Mouse (Mus musculus) forebrain, postnatal 0 days (tissue): Measurements from ENCODE around the gene Cep57. TPM values are rescaled to one million over a fixed set of nuclear protein-coding genes. Genes with fewer than 3 reads are reported as not detected.
"Not testable (repeated sequence)": the region's sequence is repeated elsewhere in the genome, so short reads cannot be mapped to it uniquely, and the experiment has no call there.

Source experiments
- ATAC-seq: fragments of 200-750 bp; cut with Nextera tagmentation; 2 replicates; pipeline ENCODE4 v1.8.0; 2017; ENCODE audit warnings: mild to moderate bottlenecking, moderate library complexity
- DNase-seq: peaks from one replicate; pipeline ENCODE4 v3.0.0-alpha.2; 2015
- H3K27ac ChIP-seq: fragments of 300-500 bp; sonication (generic); 2 replicates; pipeline ENCODE4 v1.5.1; 2014; ENCODE audit warnings: low read depth, mild to moderate bottlenecking, antibody characterized with exemption, low read length, moderate library complexity, mixed read lengths
- H3K27me3 ChIP-seq: fragments of 300-500 bp; sonication (generic); 2 replicates; pipeline ENCODE4 v1.6.1; 2014; ENCODE audit warnings: mild to moderate bottlenecking, low read length, mixed read lengths; ENCODE audit not compliant: insufficient read depth
- H3K36me3 ChIP-seq: fragments of 300-500 bp; sonication (generic); 2 replicates; pipeline ENCODE4 v1.6.1; 2014; ENCODE audit warnings: mild to moderate bottlenecking, moderate library complexity; ENCODE audit not compliant: insufficient read depth
- H3K4me1 ChIP-seq: fragments of 300-500 bp; sonication (generic); 2 replicates; pipeline ENCODE4 v1.6.1; 2014; ENCODE audit warnings: antibody characterized with exemption; ENCODE audit not compliant: insufficient read depth
- H3K4me2 ChIP-seq: fragments of 300-500 bp; sonication (generic); 2 replicates; pipeline ENCODE4 v1.6.1; 2014; ENCODE audit warnings: low read depth, mild to moderate bottlenecking, moderate library complexity
- H3K4me3 ChIP-seq: fragments of 300-500 bp; sonication (generic); 2 replicates; pipeline ENCODE4 v1.5.1; 2014; ENCODE audit warnings: low read depth, low read length, mixed read lengths
- H3K9ac ChIP-seq: fragments of 300-500 bp; sonication (generic); 2 replicates; pipeline ENCODE4 v1.6.1; 2014; ENCODE audit warnings: mild to moderate bottlenecking
- H3K9me3 ChIP-seq: fragments of 300-500 bp; sonication (generic); 2 replicates; pipeline ENCODE4 v1.6.1; 2016; ENCODE audit warnings: low read length
- CTCF ChIP-seq: sonication (generic); IDR thresholded peaks from 2 replicates; pipeline ENCODE4 v1.5.1; 2016; ENCODE audit warnings: antibody characterized with exemption, control low read depth, low read depth
- WGBS: fragments of 180-500 bp; shearing (Covaris S2); extraction: QIAGEN DNeasy Blood & Tissue Kit; methylation state at CpG from one replicate; pipeline ENCODE4 v1.1.7; 2014; 5-methylcytosine and 5-hydroxymethylcytosine counted together
- polyA plus RNA-seq: library from polyadenylated mRNA; unstranded; fragments of >200 nt; fragmentation: Nextera tagmentation; extraction: Ambion mirVana; gene quantifications from 2 replicates; pipeline ENCODE4 v1.2.1, GENCODE M21; 2015
- total RNA-seq: library from RNA; depleted of rRNA; stranded (reverse); fragments of >200 nt; gene quantifications from 2 replicates; pipeline ENCODE4 v1.2.3, GENCODE M21; 2014

Cep57 gene
- total and polyA plus RNA-seq, 2 experiments from 2014 or later, result 33.2 to 40.8 TPM

- Histone ChIP-seq H3K36me3 (peaks cover 47% of the 10 kb centered on the region), H3K4me2 (no peak overlapping the region)
- TF ChIP-seq CTCF, result no peak
Measured at GRCm38 (mm10) chr9:13804480-13804879, 22.4 kb downstream of the Cep57 start.

GRCm38 (mm10) chr9:13794756-13795155, 32.2 kb downstream of the Cep57 start:
- 95% methylated on average over 2 of the region's 2 CpGs for WGBS
- DNase-seq, result no peak
- no peak overlapping the region for H3K27ac ChIP-seq
- H3K9me3 ChIP-seq, result no peaks in the 10 kb centered on the region
- H3K4me1 ChIP-seq, result no peaks in the 10 kb centered on the region
- ATAC-seq, result no peak
- H3K4me2 ChIP-seq, result no peak overlapping the region
- H3K36me3 ChIP-seq, result peaks cover 34% of the 10 kb centered on the region
- no peak overlapping the region for H3K9ac ChIP-seq
- H3K4me3 ChIP-seq, result no peak overlapping the region
- TF ChIP-seq CTCF, result no peak
- no peaks in the 10 kb centered on the region for H3K27me3 ChIP-seq

More at GRCm38 (mm10) chr9:13804480-13804879, 22.4 kb downstream of the Cep57 start:
- Histone ChIP-seq H3K27ac (no peak overlapping the region), H3K9ac (no peak overlapping the region), H3K27me3 (no peaks in the 10 kb centered on the region), H3K9me3 (no peaks in the 10 kb centered on the region), H3K4me3 (no peak overlapping the region), H3K4me1 (no peaks in the 10 kb centered on the region)
- 73% methylated on average over 1 of the region's 1 CpGs for WGBS
- no peak for ATAC-seq
- no peak for DNase-seq

- no peak for ATAC-seq
- Histone ChIP-seq H3K27ac (no peak overlapping the region), H3K4me1 (no peaks in the 10 kb centered on the region), H3K9me3 (no peaks in the 10 kb centered on the region), H3K4me2 (no peak overlapping the region), H3K4me3 (no peak overlapping the region), H3K36me3 (peaks cover 34% of the 10 kb centered on the region), H3K9ac (no peak overlapping the region), H3K27me3 (no peaks in the 10 kb centered on the region)
- TF ChIP-seq CTCF, result no peak
- no peak for DNase-seq
- WGBS, result 78% methylated on average over 1 of the region's 1 CpGs
Measured at GRCm38 (mm10) chr9:13794302-13794701, 32.6 kb downstream of the Cep57 start.

GRCm38 (mm10) chr9:13790864-13791263, 36.0 kb downstream of the Cep57 start:
- WGBS, result 97% methylated on average over 7 of the region's 8 CpGs
- peaks cover 35% of the 10 kb centered on the region for H3K36me3 ChIP-seq
- not testable (repeated sequence) for H3K9ac ChIP-seq, H3K27me3 ChIP-seq, H3K27ac ChIP-seq, ATAC-seq, H3K4me1 ChIP-seq, H3K9me3 ChIP-seq, DNase-seq, H3K4me2 ChIP-seq, H3K4me3 ChIP-seq

- Histone ChIP-seq H3K9ac (no peak overlapping the region), H3K4me3 (no peak overlapping the region), H3K27me3 (no peaks in the 10 kb centered on the region), H3K4me2 (no peak overlapping the region), H3K4me1 (no peaks in the 10 kb centered on the region), H3K9me3 (no peaks in the 10 kb centered on the region), H3K36me3 (peaks cover 13% of the 10 kb centered on the region; the same call in 1 of the 2 replicates), H3K27ac (no peak overlapping the region)
- ATAC-seq (no peak), DNase-seq (no peak)
- 95% methylated on average over 1 of the region's 1 CpGs for WGBS
- no peak for TF ChIP-seq CTCF
Measured at GRCm38 (mm10) chr9:13781985-13782384, 44.9 kb downstream of the Cep57 start.

GRCm38 (mm10) chr9:13774732-13775131, 52.2 kb downstream of the Cep57 start:
- Histone ChIP-seq H3K4me2 (no peak overlapping the region), H3K27ac (no peak overlapping the region), H3K27me3 (no peaks in the 10 kb centered on the region), H3K9me3 (no peaks in the 10 kb centered on the region), H3K9ac (no peak overlapping the region), H3K4me3 (no peak overlapping the region), H3K4me1 (no peaks in the 10 kb centered on the region), H3K36me3 (no peaks in the 10 kb centered on the region)
- ATAC-seq (no peak), DNase-seq (no peak)
- WGBS, result 100% methylated on average over 1 of the region's 1 CpGs
- TF ChIP-seq CTCF, result no peak

- 83% methylated on average over 7 of the region's 7 CpGs for WGBS
- no peak for ATAC-seq
Measured at GRCm38 (mm10) chr9:13766570-13766969, 60.3 kb downstream of the Cep57 start.

GRCm38 (mm10) chr9:13765624-13766023, 61.3 kb downstream of the Cep57 start:
- 39% methylated on average over 2 of the region's 2 CpGs for WGBS
- no peak overlapping the region for H3K4me2 ChIP-seq
- H3K9ac ChIP-seq, result no peak overlapping the region
- no peak for DNase-seq
- H3K4me3 ChIP-seq, result no peak overlapping the region
- no peaks in the 10 kb centered on the region for H3K9me3 ChIP-seq
- no peak overlapping the region for H3K27ac ChIP-seq
- H3K4me1 ChIP-seq, result no peaks in the 10 kb centered on the region
- H3K27me3 ChIP-seq, result no peaks in the 10 kb centered on the region
- no peaks in the 10 kb centered on the region for H3K36me3 ChIP-seq
- ATAC-seq, result peak; percentile 40; the same call in 1 of the 2 replicates
- TF ChIP-seq CTCF, result no peak

More at GRCm38 (mm10) chr9:13766570-13766969, 60.3 kb downstream of the Cep57 start:
- Histone ChIP-seq H3K4me1 (no peaks in the 10 kb centered on the region), H3K27me3 (no peaks in the 10 kb centered on the region), H3K27ac (no peak overlapping the region), H3K9me3 (no peaks in the 10 kb centered on the region), H3K4me3 (no peak overlapping the region), H3K4me2 (no peak overlapping the region), H3K36me3 (no peaks in the 10 kb centered on the region), H3K9ac (no peak overlapping the region)
- TF ChIP-seq CTCF, result no peak
- DNase-seq, result no peak
